Mouse (Mus musculus) CH12.LX (cell line): ENCODE measurements around the gene Olfr809. TPM values are rescaled to one million over a fixed set of nuclear protein-coding genes. Genes with fewer than 3 reads are reported as not detected.

ENCODE experiments used
- DNase-seq: peaks from one replicate; pipeline ENCODE4 v3.0.0-alpha.2; 2013; ENCODE audit errors: extremely low read depth
- H3K27ac ChIP-seq: 2 replicates; pipeline ENCODE4 v1.5.1; 2012; ENCODE audit warnings: low read depth, mild to moderate bottlenecking, control low read depth, moderate library complexity; ENCODE audit not compliant: insufficient read depth
- H3K27me3 ChIP-seq: replicated peaks from 2 replicates; pipeline ENCODE3; 2012; ENCODE audit warnings: inconsistent platforms
- H3K36me3 ChIP-seq, 2 experiments: replicated peaks in 1 of 2; 2 replicates each; pipeline versions ENCODE3 to v1.6.1; 2012; ENCODE audit warnings: inconsistent platforms in 1 of 2, low read length in 1 of 2, mild to moderate bottlenecking in 1 of 2, mixed read lengths in 1 of 2, moderate library complexity in 1 of 2; ENCODE audit not compliant: control insufficient read depth in 1 of 2, insufficient read depth in 1 of 2
- H3K4me1 ChIP-seq, 2 experiments: 2 replicates each; pipeline ENCODE4 v1.6.1; 2012; ENCODE audit warnings: inconsistent platforms in 1 of 2, moderate library complexity in 1 of 2; ENCODE audit not compliant: insufficient read depth in 2 of 2, control insufficient read depth in 1 of 2
- H3K4me2 ChIP-seq: 2 replicates; pipeline ENCODE4 v1.6.1; 2012; ENCODE audit warnings: low read depth, mild to moderate bottlenecking, control low read depth; ENCODE audit not compliant: poor library complexity, insufficient read depth, severe bottlenecking
- H3K4me3 ChIP-seq, 3 experiments: fragments of 150-350 bp in 1 of 3; sonication (generic) in 1 of 3; replicated peaks in 1 of 3; 2 replicates each; pipeline versions ENCODE3 to v1.5.1; 2011 to 2012; ENCODE audit warnings: low read depth in 2 of 3, low read length in 2 of 3, mild to moderate bottlenecking in 2 of 3, moderate library complexity in 2 of 3, control low read depth in 1 of 3, improper control_type of control experiment in 1 of 3, inconsistent platforms in 1 of 3, mixed read lengths in 1 of 3; ENCODE audit not compliant: poor library complexity in 1 of 3
- H3K79me2 ChIP-seq: replicated peaks from 2 replicates; pipeline ENCODE4 v1.6.1; 2012; ENCODE audit warnings: mild to moderate bottlenecking, moderate library complexity; ENCODE audit not compliant: control insufficient read depth, poor library complexity, insufficient read depth, severe bottlenecking; ENCODE audit errors: extremely low read depth
- H3K9ac ChIP-seq: 2 replicates; pipeline ENCODE4 v1.6.1; 2012; ENCODE audit warnings: low read depth, mild to moderate bottlenecking, control low read depth, moderate library complexity; ENCODE audit not compliant: insufficient read depth
- H3K9me3 ChIP-seq: replicated peaks from 2 replicates; pipeline ENCODE3; 2012; ENCODE audit warnings: low read length, inconsistent platforms, mixed read lengths
- BHLHE40 ChIP-seq: IDR thresholded peaks from 2 replicates; pipeline ENCODE4 v1.6.1; 2011; ENCODE audit warnings: mild to moderate bottlenecking, low read depth, low read length, improper control_type of control experiment
- CHD1 ChIP-seq: IDR thresholded peaks from 2 replicates; pipeline ENCODE4 v1.6.1; 2012; ENCODE audit warnings: low read depth, low read length, improper control_type of control experiment, inconsistent platforms
- CTCF ChIP-seq, 2 experiments: IDR thresholded peaks in 1 of 2; conservative IDR thresholded peaks in 1 of 2; 2 replicates each; pipeline ENCODE4 v1.5.1; 2011 to 2012; ENCODE audit warnings: low read depth in 2 of 2, low read length in 2 of 2, improper control_type of control experiment in 1 of 2, inconsistent platforms in 1 of 2, mild to moderate bottlenecking in 1 of 2, moderate library complexity in 1 of 2
- E2F4 ChIP-seq: IDR thresholded peaks from 2 replicates; pipeline ENCODE4 v1.6.1; 2011; ENCODE audit warnings: low read depth, low read length, improper control_type of control experiment; ENCODE audit not compliant: insufficient replicate concordance
- ELF1 ChIP-seq: IDR thresholded peaks from 2 replicates; pipeline ENCODE4 v1.6.1; 2014; ENCODE audit warnings: low read depth, mild to moderate bottlenecking, inconsistent platforms, low read length, improper control_type of control experiment
- EP300 ChIP-seq: IDR thresholded peaks from 2 replicates; pipeline ENCODE4 v1.6.1; 2011; ENCODE audit warnings: low read length, improper control_type of control experiment
- ETS1 ChIP-seq: conservative IDR thresholded peaks from 2 replicates; pipeline ENCODE4 v1.6.1; 2012; ENCODE audit warnings: low read depth, mild to moderate bottlenecking, inconsistent platforms, low read length, improper control_type of control experiment, moderate library complexity
- GABPA ChIP-seq: IDR thresholded peaks from 2 replicates; pipeline ENCODE4 v1.6.1; 2012; ENCODE audit warnings: low read depth, low read length, improper control_type of control experiment, inconsistent platforms; ENCODE audit not compliant: insufficient replicate concordance
- HCFC1 ChIP-seq: IDR thresholded peaks from 2 replicates; pipeline ENCODE4 v1.6.1; 2012; ENCODE audit warnings: low read depth, mild to moderate bottlenecking, inconsistent platforms, low read length, improper control_type of control experiment
- IRF4 ChIP-seq: IDR thresholded peaks from 2 replicates; pipeline ENCODE4 v1.6.1; 2014; ENCODE audit warnings: low read depth, mild to moderate bottlenecking, inconsistent platforms, low read length, improper control_type of control experiment
- KAT2A ChIP-seq: IDR thresholded peaks from 2 replicates; pipeline ENCODE4 v1.6.1; 2012; ENCODE audit warnings: low read length, improper control_type of control experiment, inconsistent platforms; ENCODE audit not compliant: insufficient replicate concordance
- MAX ChIP-seq: IDR thresholded peaks from 2 replicates; pipeline ENCODE4 v1.6.1; 2011; ENCODE audit warnings: low read length, improper control_type of control experiment
- MAZ ChIP-seq: IDR thresholded peaks from 2 replicates; pipeline ENCODE4 v1.6.1; 2012; ENCODE audit warnings: low read depth, mild to moderate bottlenecking, inconsistent platforms, low read length, improper control_type of control experiment, moderate library complexity
- MEF2A ChIP-seq: IDR thresholded peaks from 2 replicates; pipeline ENCODE4 v1.6.1; 2014; ENCODE audit warnings: low read depth, mild to moderate bottlenecking, inconsistent platforms, low read length, improper control_type of control experiment, borderline replicate concordance
- MXI1 ChIP-seq: IDR thresholded peaks from 2 replicates; pipeline ENCODE4 v1.6.1; 2011; ENCODE audit warnings: mild to moderate bottlenecking, low read depth, low read length, improper control_type of control experiment
- NELFE ChIP-seq: IDR thresholded peaks from 2 replicates; pipeline ENCODE4 v1.6.1; 2011; ENCODE audit warnings: low read depth, low read length, improper control_type of control experiment
- NRF1 ChIP-seq: IDR thresholded peaks from 2 replicates; pipeline ENCODE4 v1.6.1; 2014; ENCODE audit warnings: low read depth, mild to moderate bottlenecking, inconsistent platforms, low read length, improper control_type of control experiment, moderate library complexity
- RAD21 ChIP-seq: IDR thresholded peaks from 2 replicates; pipeline ENCODE4 v1.6.1; 2011; ENCODE audit warnings: low read depth, mild to moderate bottlenecking, low read length, improper control_type of control experiment, moderate library complexity
- RCOR1 ChIP-seq: conservative IDR thresholded peaks from 2 replicates; pipeline ENCODE4 v1.6.1; 2012; ENCODE audit warnings: low read depth, mild to moderate bottlenecking, inconsistent platforms, low read length, improper control_type of control experiment
- SIN3A ChIP-seq: IDR thresholded peaks from 2 replicates; pipeline ENCODE4 v1.6.1; 2012; ENCODE audit warnings: low read length, improper control_type of control experiment, inconsistent platforms
- TBP ChIP-seq: conservative IDR thresholded peaks from 2 replicates; pipeline ENCODE4 v1.6.1; 2011; ENCODE audit warnings: low read depth, low read length, improper control_type of control experiment
- TCF12 ChIP-seq: IDR thresholded peaks from 2 replicates; pipeline ENCODE4 v1.6.1; 2014; ENCODE audit warnings: low read depth, mild to moderate bottlenecking, inconsistent platforms, low read length, improper control_type of control experiment
- UBTF ChIP-seq: IDR thresholded peaks from 2 replicates; pipeline ENCODE4 v1.6.1; 2012; ENCODE audit warnings: low read depth, mild to moderate bottlenecking, inconsistent platforms, low read length, improper control_type of control experiment, moderate library complexity
- USF2 ChIP-seq: conservative IDR thresholded peaks from 2 replicates; pipeline ENCODE4 v1.6.1; 2011; ENCODE audit warnings: low read depth, low read length, improper control_type of control experiment
- ZC3H11A ChIP-seq: IDR thresholded peaks from 2 replicates; pipeline ENCODE4 v1.6.1; 2012; ENCODE audit warnings: low read depth, mild to moderate bottlenecking, inconsistent platforms, low read length, improper control_type of control experiment
- ZKSCAN1 ChIP-seq: IDR thresholded peaks from 2 replicates; pipeline ENCODE4 v1.6.1; 2012; ENCODE audit warnings: low read depth, inconsistent platforms, low read length, improper control_type of control experiment, borderline replicate concordance
- ZMIZ1 ChIP-seq: IDR thresholded peaks from 2 replicates; pipeline ENCODE4 v1.6.1; 2012; ENCODE audit warnings: low read depth, mild to moderate bottlenecking, inconsistent platforms, low read length, improper control_type of control experiment
- ZNF384 ChIP-seq: IDR thresholded peaks from 2 replicates; pipeline ENCODE4 v1.6.1; 2012; ENCODE audit warnings: low read depth, low read length, improper control_type of control experiment, inconsistent platforms
- dilution Hi-C: fragments of 300-500 bp; cut with MboI; formaldehyde crosslinking; loops from 2 replicates; pipeline ENCODE4 v1.14.3; 2020; ENCODE audit warnings: low sequenced_read_pairs; ENCODE audit not compliant: extremely low pct_unique_long_range_greater_than_20kb, extremely low pct_ligation_motif_present
- in situ Hi-C: fragments of 300-500 bp; cut with MboI; formaldehyde crosslinking; loops from 3 replicates; pipeline ENCODE4 v1.14.3; 2019; ENCODE audit warnings: low sequenced_read_pairs, low pct_ligation_motif_present, low pct_unique_long_range_greater_than_20kb, mixed read lengths
- polyA plus RNA-seq: library from polyadenylated mRNA; unstranded; fragments of >175 nt; gene quantifications from 2 replicates; pipeline ENCODE4 v1.2.1, GENCODE M21; 2012; ENCODE audit warnings: low read depth; ENCODE audit not compliant: insufficient read length
- total RNA-seq, 2 experiments: library from RNA; depleted of rRNA; stranded (reverse); fragments of 300-350 nt in 1 of 2; fragments of >200 nt in 1 of 2; gene quantifications; 2 replicates each; pipeline ENCODE4 v1.2.3; 2012 to 2014

The Olfr809 gene
- total and polyA plus RNA-seq, 3 experiments, result not detected

GRCm38 (mm10) chr10:129765182-129765581, 9.3 kb upstream of the Olfr809 start, which contains the start of gene Olfr808:
Gene Olfr808 (plus strand): TSS chr10:129765482.
- H3K9me3 ChIP-seq, result no peaks in the 10 kb centered on the region
- in situ Hi-C loops, result no loop called here
- H3K4me1 ChIP-seq, result no peaks in the 10 kb centered on the region
- no peak within 1 kb of the TSS for H3K4me2 ChIP-seq
- no peaks in the 10 kb centered on the region for H3K36me3 ChIP-seq
- DNase-seq, result no peak
- no peak for TF ChIP-seq EP300
- no peak for TF ChIP-seq NRF1
- TF ChIP-seq NELFE, result no peak
- no peak for TF ChIP-seq ETS1
- TF ChIP-seq USF2, result no peak
- no peak for TF ChIP-seq SIN3A
- no peak for TF ChIP-seq MAZ
- no peak for TF ChIP-seq HCFC1
- TF ChIP-seq ZNF384, result no peak
- no peak for TF ChIP-seq MEF2A
- TF ChIP-seq GABPA, result no peak
- no peak for TF ChIP-seq KAT2A
- no peak for TF ChIP-seq TCF12
- TF ChIP-seq BHLHE40, result no peak
- TF ChIP-seq TBP, result no peak
- TF ChIP-seq E2F4, result no peak
- no peak for TF ChIP-seq RAD21
- no peak for TF ChIP-seq ELF1
- TF ChIP-seq ZMIZ1, result no peak
- TF ChIP-seq, all 38 proteins: peak for 0
- no peak within 1 kb of the TSS for H3K27ac ChIP-seq
- H3K79me2 ChIP-seq, result no peaks in the 10 kb centered on the region
- dilution Hi-C loops, result no loop called here
- no peaks in the 10 kb centered on the region for H3K27me3 ChIP-seq
- H3K4me3 ChIP-seq, result no peak within 1 kb of the TSS
- H3K9ac ChIP-seq, result no peak within 1 kb of the TSS

- Histone ChIP-seq H3K9me3 (no peaks in the 10 kb centered on the region), H3K9ac (no peak overlapping the region), H3K79me2 (no peaks in the 10 kb centered on the region), H3K27me3 (no peaks in the 10 kb centered on the region), H3K27ac (no peak overlapping the region), H3K36me3 (no peaks in the 10 kb centered on the region), H3K4me2 (no peak overlapping the region), H3K4me3 (no peak overlapping the region)
- dilution Hi-C loops (no loop called here), in situ Hi-C loops (no loop called here)
- no peak for DNase-seq
- TF ChIP-seq RCOR1 (no peak), MXI1 (no peak), ELF1 (no peak), ZC3H11A (no peak), MAZ (no peak), ZMIZ1 (no peak), ZKSCAN1 (no peak), CTCF (conservative IDR thresholded peaks at IDR 0.05 in 1 of 2, IDR thresholded peaks at IDR 0.05 in 1 of 2; ENCODE audit: low read depth in 2 of 2, low read length in 2 of 2) (no peak), UBTF (no peak), SIN3A (no peak), CHD1 (no peak), TBP (no peak), IRF4 (no peak), MAX (no peak), GABPA (no peak)
- TF ChIP-seq, all 38 proteins: peak for 0
- no peaks in the 10 kb centered on the region for H3K4me1 ChIP-seq
Observed at GRCm38 (mm10) chr10:129778123-129778522, 3.7 kb downstream of the Olfr809 start.
